Mouse (Mus musculus): ENCODE results near the gene Syt1. TPM values are rescaled to one million over a fixed set of nuclear protein-coding genes. Genes with fewer than 3 reads are reported as not detected.

The Syt1 gene
- polyA plus RNA-seq, 1 experiment from 2014 or later = 5.0 TPM

DNA sequence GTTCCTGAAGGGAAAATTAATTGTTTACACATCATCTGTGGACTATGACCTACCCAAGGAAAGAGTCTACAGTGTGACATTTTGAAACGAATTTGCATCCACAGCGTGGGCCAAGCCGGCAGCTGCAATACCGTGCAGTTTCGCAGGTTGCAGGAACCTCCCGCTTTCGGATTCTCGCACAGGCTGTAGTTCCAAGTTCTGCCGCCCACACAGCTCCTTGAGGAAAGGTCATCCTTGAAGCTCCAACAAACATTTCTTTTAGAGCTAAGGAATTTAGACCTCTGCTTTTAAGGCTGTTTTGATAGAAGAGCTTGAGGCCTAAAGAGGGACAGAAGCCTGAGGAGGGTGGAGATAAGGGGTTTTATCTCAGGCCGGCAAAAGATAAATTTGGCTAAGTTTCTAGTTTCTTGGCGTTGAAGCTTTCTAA is 556.1 kb downstream of the Syt1 start:
- Histone ChIP-seq H3K4me3 (no peak overlapping the region), H3K9me3 (replicated peaks) (no peaks in the 10 kb centered on the region), H3K36me3 (no peaks in the 10 kb centered on the region), H3K27ac (replicated peaks) (no peak overlapping the region), H3K27me3 (ENCODE audit: low read depth, poor library complexity, severe bottlenecking) (no peaks in the 10 kb centered on the region), H3K4me1 (peaks cover 2% of the 10 kb centered on the region; the same call in 1 of the 2 replicates)
- 92% methylated on average over 11 of the region's 11 CpGs for WGBS
- no peak for DNase-seq (ENCODE audit: low spot score)

GRCm38 (mm10) chr10:108453561-108453960 is 557.2 kb downstream of the Syt1 start:
- Histone ChIP-seq H3K4me1 (peaks cover 2% of the 10 kb centered on the region; the same call in 1 of the 2 replicates), H3K9me3 (replicated peaks) (no peaks in the 10 kb centered on the region), H3K4me3 (no peak overlapping the region), H3K27me3 (ENCODE audit: low read depth, poor library complexity, severe bottlenecking) (no peaks in the 10 kb centered on the region), H3K27ac (replicated peaks) (no peak overlapping the region), H3K36me3 (no peaks in the 10 kb centered on the region)
- 66% methylated on average over 2 of the region's 2 CpGs for WGBS
- DNase-seq (ENCODE audit: low spot score) = no peak

DNA sequence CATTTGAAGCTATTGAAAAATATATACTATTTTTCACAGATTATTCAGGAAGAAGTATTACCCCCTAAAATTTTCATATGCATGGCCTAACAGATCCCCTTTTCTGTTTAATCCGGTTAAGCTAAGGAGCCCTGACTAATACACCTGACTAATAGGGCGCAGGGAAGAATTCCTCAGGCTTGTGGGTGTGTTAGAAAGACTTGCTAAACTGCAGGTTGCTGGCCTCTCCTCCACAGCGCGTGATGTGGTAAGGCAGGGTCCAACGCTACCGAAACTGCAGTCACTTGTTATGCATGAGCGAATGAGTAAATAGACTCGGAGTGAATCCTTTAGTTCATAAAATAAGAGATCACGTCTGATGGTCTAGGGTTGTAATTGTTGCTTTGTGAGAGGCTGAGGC is 558.4 kb downstream of the Syt1 start:
- DNase-seq (ENCODE audit: low spot score) = no peak
- H3K36me3 ChIP-seq = no peaks in the 10 kb centered on the region
- no peak overlapping the region for H3K27ac ChIP-seq (replicated peaks)
- 92% methylated on average over 9 of the region's 9 CpGs for WGBS
- no peaks in the 10 kb centered on the region for H3K27me3 ChIP-seq (ENCODE audit: low read depth, poor library complexity, severe bottlenecking)
- no peak overlapping the region for H3K4me3 ChIP-seq
- H3K9me3 ChIP-seq (replicated peaks) = no peaks in the 10 kb centered on the region
- H3K4me1 ChIP-seq = peaks cover 2% of the 10 kb centered on the region; the same call in 1 of the 2 replicates

GRCm38 (mm10) chr10:108451516-108451915 is 559.3 kb downstream of the Syt1 start:
- H3K27ac ChIP-seq (replicated peaks) = no peak overlapping the region
- no peak overlapping the region for H3K4me3 ChIP-seq
- H3K9me3 ChIP-seq (replicated peaks) = no peaks in the 10 kb centered on the region
- H3K4me1 ChIP-seq = peaks cover 7% of the 10 kb centered on the region
- no peaks in the 10 kb centered on the region for H3K36me3 ChIP-seq
- WGBS = 92% methylated on average over 8 of the region's 8 CpGs
- no peak for DNase-seq (ENCODE audit: low spot score)
- H3K27me3 ChIP-seq (ENCODE audit: low read depth, poor library complexity, severe bottlenecking) = no peaks in the 10 kb centered on the region

GRCm38 (mm10) chr10:108450401-108450800 is 560.4 kb downstream of the Syt1 start:
- Histone ChIP-seq H3K36me3 (no peaks in the 10 kb centered on the region), H3K4me3 (no peak overlapping the region), H3K27ac (replicated peaks) (no peak overlapping the region), H3K27me3 (ENCODE audit: low read depth, poor library complexity, severe bottlenecking) (no peaks in the 10 kb centered on the region), H3K4me1 (peaks cover 10% of the 10 kb centered on the region), H3K9me3 (replicated peaks) (no peaks in the 10 kb centered on the region)
- no peak for DNase-seq (ENCODE audit: low spot score)
- WGBS = 89% methylated on average over 4 of the region's 4 CpGs

- H3K9me3 ChIP-seq (replicated peaks) = no peaks in the 10 kb centered on the region
- H3K4me1 ChIP-seq = peaks cover 17% of the 10 kb centered on the region
- DNase-seq (ENCODE audit: low spot score) = no peak
- WGBS = 90% methylated on average over 11 of the region's 11 CpGs
- no peaks in the 10 kb centered on the region for H3K27me3 ChIP-seq (ENCODE audit: low read depth, poor library complexity, severe bottlenecking)
- H3K36me3 ChIP-seq = no peaks in the 10 kb centered on the region
- H3K4me3 ChIP-seq = no peak overlapping the region
- H3K27ac ChIP-seq (replicated peaks) = no peak overlapping the region
These were observed 562.4 kb downstream of the Syt1 start for GRCm38 (mm10) chr10:108448421-108448820.

Data from midbrain, embryonic 10.5 days (tissue).